Mouse (Mus musculus): Measurements from ENCODE around the gene Col6a4.

- TF ChIP-seq CTCF (IDR thresholded peaks at IDR 0.05; ENCODE audit: low read depth, low read length), result no peak
- TF ChIP-seq POLR2A (IDR thresholded peaks at IDR 0.05; ENCODE audit: extremely low read depth, insufficient read depth, low read length), result no peak
Observed at GRCm38 (mm10) chr9:105992425-105992824, 104.2 kb downstream of the Col6a4 start.

All from liver, adult 2 months (tissue).